Mouse (Mus musculus): ENCODE results near the gene Bdp1. TPM values are rescaled to one million over a fixed set of nuclear protein-coding genes. Genes with fewer than 3 reads are reported as not detected.
"Not testable (repeated sequence)": the region's sequence is repeated elsewhere in the genome, so short reads cannot be mapped to it uniquely, and the experiment has no call there.

Gene Bdp1
- total RNA-seq (2014; fragmentation: Nextera tagmentation), result 42.6 and 59.1 TPM in 2 replicates
- 88.1 and 90.2 TPM in 2 replicates for total RNA-seq (2017)

DNA sequence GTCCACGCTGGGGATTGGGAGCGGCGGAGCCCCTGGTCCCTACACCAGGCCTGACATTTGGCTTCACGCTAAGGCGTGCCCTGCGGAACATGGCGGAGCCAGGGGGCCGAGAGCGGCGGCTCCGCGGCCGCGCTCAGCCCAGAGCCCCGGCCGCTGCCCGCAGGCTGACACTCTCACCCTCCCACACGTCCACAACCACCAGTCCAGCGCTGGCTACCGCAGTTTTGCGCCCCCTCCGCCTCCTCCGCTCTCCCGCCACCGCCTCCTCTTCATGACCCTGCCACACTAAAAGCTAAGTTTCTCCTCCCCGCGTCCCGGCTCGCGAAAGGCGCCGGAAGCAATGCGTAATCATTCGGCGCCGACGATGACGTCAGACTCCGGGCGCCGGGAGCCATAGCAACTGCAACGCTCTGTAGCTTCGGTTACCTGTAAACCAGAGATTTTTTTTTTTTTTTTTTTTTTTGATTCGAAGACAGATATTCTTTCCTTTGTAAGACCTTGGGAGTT lies at the start of gene Bdp1:
TSS of gene Bdp1 (minus strand) at position 323 of the 507 bp plus-strand sequence.
- ATAC-seq (replicated peaks; ENCODE audit: low FRiP score, low TSS enrichment, poor library complexity, severe bottlenecking), result peak; percentile 68

DNA sequence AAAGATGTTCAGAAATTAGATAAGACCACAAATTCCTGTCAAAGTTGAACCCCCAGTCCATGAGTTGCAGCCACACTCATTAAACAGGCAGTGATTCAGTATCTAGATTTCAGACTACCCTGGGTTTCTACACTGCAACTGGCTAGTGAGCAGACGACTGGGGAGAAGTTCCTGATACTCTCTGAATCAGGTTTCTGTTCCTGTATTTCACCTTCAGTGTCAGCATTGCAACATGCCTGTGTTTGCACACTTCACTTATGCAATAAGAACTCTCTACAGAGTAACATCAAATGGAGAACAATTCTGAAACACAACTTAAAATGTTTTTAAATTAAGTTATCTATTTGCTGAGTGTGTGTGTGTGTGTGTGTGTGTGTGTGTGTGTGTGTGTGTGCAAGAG lies 48.8 kb upstream of the Bdp1 start:
- no peak for ATAC-seq (replicated peaks; ENCODE audit: low FRiP score, low TSS enrichment, poor library complexity, severe bottlenecking)

DNA sequence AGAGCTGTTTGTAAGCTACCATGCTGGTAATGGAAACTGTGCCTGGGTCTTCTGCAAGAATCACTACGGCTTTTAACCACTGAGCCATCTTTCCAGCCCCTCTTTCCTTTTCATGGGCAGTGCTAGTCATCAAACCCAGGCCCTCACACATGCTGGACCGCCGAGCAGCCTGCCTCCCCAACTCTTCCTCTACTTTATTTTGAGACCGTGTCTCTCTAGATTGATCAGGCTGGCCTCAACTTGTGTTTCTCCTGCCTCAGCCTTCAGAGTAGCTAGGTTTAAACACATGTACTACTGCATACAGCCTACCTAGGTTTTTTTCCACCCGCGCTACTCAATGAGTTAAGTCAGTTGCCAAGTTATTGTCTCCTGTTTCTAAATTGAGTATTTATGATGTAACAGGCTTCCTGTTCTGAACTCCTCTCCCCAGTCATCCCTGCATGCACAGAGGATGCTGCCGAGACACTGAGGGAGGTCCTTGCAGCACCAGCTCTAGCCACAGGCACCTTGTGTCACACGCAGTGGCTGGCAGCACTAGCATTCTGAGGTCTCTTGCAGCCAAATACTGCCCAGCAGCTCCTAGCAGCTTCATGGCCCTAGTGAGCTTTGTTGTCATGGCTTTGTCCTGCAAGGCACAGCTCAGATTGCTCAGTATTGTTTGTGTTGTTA lies 37.9 kb upstream of the Bdp1 start:
- no peak for ATAC-seq (replicated peaks; ENCODE audit: low FRiP score, low TSS enrichment, poor library complexity, severe bottlenecking)

- ATAC-seq (replicated peaks; ENCODE audit: low FRiP score, low TSS enrichment, poor library complexity, severe bottlenecking), result peak; percentile 46
These were observed 21.4 kb upstream of the Bdp1 start for GRCm38 (mm10) chr13:100125258-100125643.

DNA sequence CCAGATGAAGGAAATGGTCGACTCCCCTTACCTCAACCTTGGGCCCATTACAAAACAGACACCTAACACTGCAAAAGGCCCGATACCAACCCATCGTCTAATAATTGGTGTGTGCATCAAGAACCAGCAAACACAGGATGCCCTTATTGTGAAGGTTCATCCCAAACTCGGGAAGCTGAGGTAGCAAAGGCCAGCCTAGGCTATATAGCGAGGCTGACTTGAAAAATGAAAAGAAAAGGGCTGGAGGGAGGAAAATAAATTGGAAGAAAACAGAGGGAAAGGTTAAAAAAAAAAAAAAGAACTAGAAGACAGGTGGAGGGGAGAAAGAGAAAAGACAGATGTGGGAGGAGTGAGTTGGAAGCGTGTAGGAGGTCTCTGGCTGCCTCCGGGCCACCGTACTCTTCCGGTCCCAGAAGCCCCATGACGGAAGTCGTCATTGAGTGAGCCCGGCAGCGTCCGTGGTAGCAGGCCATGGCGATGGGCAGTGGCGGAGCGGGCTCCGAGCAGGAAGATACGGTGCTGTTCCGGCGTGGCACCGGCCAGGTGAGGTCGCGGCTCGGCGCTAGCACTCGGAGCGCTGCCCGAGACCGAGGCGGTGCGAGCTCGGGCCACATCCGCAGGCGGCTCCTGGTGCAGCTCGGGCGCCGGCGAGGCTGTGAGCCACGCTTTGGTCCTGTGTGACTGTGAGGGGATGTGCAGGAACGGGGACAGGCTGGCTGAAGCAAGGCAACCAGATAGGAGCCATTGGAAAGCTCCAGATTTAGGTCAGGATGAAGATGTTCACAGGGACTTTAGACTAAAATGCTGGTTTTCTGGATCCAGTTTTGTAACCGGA lies 20.8 kb upstream of the Bdp1 start, which contains the start of gene Smn1:
TSS of gene Smn1 (plus strand) at position 430 of the 835 bp plus-strand sequence.
- peak; percentile 99 for ATAC-seq (replicated peaks; ENCODE audit: low FRiP score, low TSS enrichment, poor library complexity, severe bottlenecking)

DNA sequence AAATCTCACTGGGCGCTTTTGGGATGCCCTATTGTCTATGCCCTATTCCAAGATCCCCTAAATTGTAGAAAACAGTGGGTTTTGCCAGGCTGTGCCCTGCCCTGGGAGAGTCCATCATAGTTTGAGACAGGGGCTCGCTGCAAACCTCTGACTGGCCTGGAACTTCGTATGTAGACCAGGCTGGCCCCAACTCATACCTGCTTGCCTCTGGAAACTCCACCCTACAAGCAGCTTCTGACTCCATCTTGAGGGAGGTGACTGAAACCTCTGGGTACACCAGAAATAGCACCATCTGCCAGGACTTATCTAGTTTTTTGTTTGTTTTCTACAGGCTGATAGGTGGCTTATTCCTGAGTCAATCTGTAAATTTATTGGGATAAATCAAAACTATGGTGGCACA lies 20.1 kb upstream of the Bdp1 start:
- no peak for ATAC-seq (replicated peaks; ENCODE audit: low FRiP score, low TSS enrichment, poor library complexity, severe bottlenecking)

- ATAC-seq (replicated peaks; ENCODE audit: low FRiP score, low TSS enrichment, poor library complexity, severe bottlenecking), result no peak
These were observed 8.5 kb upstream of the Bdp1 start for GRCm38 (mm10) chr13:100112218-100112972.

DNA sequence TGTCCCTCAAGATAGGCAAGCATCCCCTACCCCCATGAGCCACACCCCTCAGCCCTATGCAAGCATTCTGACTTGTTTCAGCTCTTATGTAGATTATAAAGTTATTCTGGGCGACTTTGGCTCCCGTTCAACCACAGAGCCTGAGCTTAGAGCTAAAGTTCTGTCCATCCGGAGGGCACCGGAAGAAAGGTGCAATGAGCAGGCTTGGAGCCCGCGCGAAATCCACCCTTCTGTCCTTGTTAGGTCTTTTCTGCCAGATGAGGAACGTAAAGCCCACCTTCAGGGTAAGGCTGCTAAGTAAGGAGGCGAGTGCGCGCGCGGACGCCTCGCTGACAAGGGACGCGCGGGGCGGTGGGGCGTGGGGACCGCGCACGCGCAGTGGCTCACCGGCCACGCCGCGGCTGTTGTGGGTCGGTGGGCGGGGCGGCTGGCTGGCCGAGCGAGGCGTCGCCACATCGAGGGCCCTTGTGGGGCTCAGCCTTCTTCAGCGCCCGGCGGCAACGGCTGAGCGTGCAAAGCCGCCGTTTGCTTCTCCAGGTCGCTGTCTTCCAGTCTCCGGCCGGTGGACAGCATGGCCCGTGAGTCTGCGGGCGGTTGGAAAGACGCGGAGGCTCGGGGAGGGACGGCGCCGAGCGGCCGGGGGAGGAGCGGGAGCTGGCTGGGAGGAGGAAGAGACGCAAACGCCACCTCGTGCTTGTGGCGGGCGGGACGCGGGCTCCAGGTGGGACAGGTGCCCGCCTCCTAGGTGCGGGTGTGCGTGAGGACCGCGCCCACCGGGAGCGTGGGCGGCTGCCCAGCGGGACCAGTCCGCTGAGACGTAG lies 4.0 kb upstream of the Bdp1 start, which contains the start of gene Serf1:
TSS of gene Serf1 (plus strand) at position 361 of the 821 bp plus-strand sequence.
- peak; percentile 53 for ATAC-seq (replicated peaks; ENCODE audit: low FRiP score, low TSS enrichment, poor library complexity, severe bottlenecking)

- peak; percentile 9; the same call in 1 of the 2 replicates for ATAC-seq (replicated peaks; ENCODE audit: low FRiP score, low TSS enrichment, poor library complexity, severe bottlenecking)
These were observed 715 bp downstream of the Bdp1 start for GRCm38 (mm10) chr13:100103052-100103658.

DNA sequence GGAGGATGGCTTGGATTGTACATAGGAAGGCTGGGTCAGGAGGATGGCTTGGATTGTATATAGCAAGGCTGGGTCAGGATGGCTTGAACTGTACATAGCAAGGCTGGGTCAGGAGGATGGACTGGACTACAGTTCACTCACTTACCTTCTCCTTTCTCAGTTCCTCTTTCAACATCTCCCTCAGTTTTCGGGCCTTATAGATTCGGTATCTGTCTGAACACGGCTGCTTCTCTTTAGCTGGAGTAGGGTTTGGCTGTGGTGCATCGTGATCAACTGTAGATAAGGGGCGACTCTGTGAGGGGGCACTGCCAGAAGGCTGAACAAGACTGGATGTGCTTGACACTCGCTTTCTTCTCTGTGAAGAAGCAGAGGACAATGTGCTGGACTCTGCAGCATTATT lies 5.1 kb downstream of the Bdp1 start:
- ATAC-seq (replicated peaks; ENCODE audit: low FRiP score, low TSS enrichment, poor library complexity, severe bottlenecking), result peak; percentile 59

- no peak for ATAC-seq (replicated peaks; ENCODE audit: low FRiP score, low TSS enrichment, poor library complexity, severe bottlenecking)
These were observed 32.4 kb downstream of the Bdp1 start for GRCm38 (mm10) chr13:100071473-100071872.

GRCm38 (mm10) chr13:100067821-100068220 lies 36.0 kb downstream of the Bdp1 start:
- no peak for ATAC-seq (replicated peaks; ENCODE audit: low FRiP score, low TSS enrichment, poor library complexity, severe bottlenecking)

- ATAC-seq (replicated peaks; ENCODE audit: low FRiP score, low TSS enrichment, poor library complexity, severe bottlenecking), result no peak
These were observed 39.9 kb downstream of the Bdp1 start for GRCm38 (mm10) chr13:100063936-100064335.

DNA sequence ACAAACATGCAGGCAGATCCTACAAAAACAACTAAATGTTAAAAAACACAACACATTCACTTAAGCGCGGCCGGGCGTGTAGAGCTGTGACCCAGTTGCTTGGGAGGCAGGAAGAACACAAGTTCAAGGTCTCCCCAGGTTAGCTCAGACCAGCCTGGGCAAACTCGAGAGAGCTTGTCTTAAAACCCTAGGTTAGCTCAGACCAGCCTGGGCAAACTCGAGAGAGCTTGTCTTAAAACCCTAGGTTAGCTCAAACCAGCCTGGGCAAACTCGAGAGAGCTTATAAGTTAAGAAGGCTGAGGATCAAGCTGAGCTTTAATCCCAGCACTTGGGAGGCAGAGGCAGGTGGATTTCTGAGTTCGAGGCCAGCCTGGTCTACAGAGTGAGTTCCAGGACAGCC lies 46.1 kb downstream of the Bdp1 start:
- not testable (repeated sequence) for ATAC-seq (replicated peaks; ENCODE audit: low FRiP score, low TSS enrichment, poor library complexity, severe bottlenecking)

- ATAC-seq (replicated peaks; ENCODE audit: low FRiP score, low TSS enrichment, poor library complexity, severe bottlenecking), result no peak
These were observed 77.9 kb downstream of the Bdp1 start for GRCm38 (mm10) chr13:100026013-100026412.

GRCm38 (mm10) chr13:100016891-100017290 lies 87.0 kb downstream of the Bdp1 start:
- ATAC-seq (replicated peaks; ENCODE audit: low FRiP score, low TSS enrichment, poor library complexity, severe bottlenecking), result no peak

- ATAC-seq (replicated peaks; ENCODE audit: low FRiP score, low TSS enrichment, poor library complexity, severe bottlenecking), result peak; percentile 5; the same call in 1 of the 2 replicates
These were observed 87.9 kb downstream of the Bdp1 start for GRCm38 (mm10) chr13:100015937-100016336.

Measured in megakaryocyte-erythroid progenitor cell, adult 5-6 weeks (primary cell).